16 mouse cellular contexts compared by ENCODE assay signal in the genomic region with DNA sequence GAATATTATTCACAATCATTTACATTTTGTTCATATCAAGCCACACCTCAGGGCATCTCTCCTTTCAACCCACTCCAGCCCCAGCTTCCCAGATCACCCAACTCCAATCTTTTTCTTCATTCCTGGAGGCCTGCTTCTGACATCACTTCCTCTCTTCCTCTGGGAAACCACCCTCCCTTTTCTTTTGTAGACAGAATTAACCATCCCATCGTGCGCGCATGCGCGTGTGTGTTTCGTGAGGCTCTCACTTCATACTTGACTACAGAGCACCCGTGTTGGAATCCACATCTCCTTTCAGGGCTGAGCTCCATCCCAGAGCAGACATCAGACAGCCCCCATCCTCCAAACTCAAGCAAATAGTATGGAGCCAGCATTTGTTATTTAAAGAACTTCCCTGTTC. TPM values are rescaled to one million over a fixed set of nuclear protein-coding genes. Genes with fewer than 3 reads are reported as not detected.
A peak's percentile ranks its signal among the peaks of the same experiment; 100 is the strongest.
DNase-seq lines count a peak whose midpoint lies in the region.
"Had no signal": no experiment of that assay in that cellular context is flagged by ENCODE, and none has a peak within 500 bp of the region (broad histone marks: within the 10 kb centered on the region; RNA-seq: fewer than 3 reads in every experiment).

No protein-coding gene starts in this region.

- DNase-seq in heart, adult 11 months = peak; percentile 44
- DNase-seq in heart, postnatal 25 days (ENCODE audit: low spot score) = no peak
- DNase-seq in ES-CJ7 (ENCODE audit: low read depth, low spot score) = peak; percentile 32
- DNase-seq in ZHBTc4 (ENCODE audit: low read depth, low spot score) = peak; percentile 86
- DNase-seq in urinary bladder, postnatal 10 days (ENCODE audit: low spot score) = no peak
- no peak for DNase-seq in adrenal gland, adult 18-20 months (ENCODE audit: low spot score in 2 of 2)
- DNase-seq: adrenal gland, adult 8-10 months; adrenal gland, postnatal 14 days; adrenal gland, postnatal 36 days; B cell, adult 2 months; cerebellum, adult 11-12 months; cerebellum, adult 2 months; cerebellum, adult 9-10 months; cerebellum, postnatal 10 days; cerebellum, postnatal 25 days; forebrain, postnatal 0 days had no signal

- intact Hi-C loops in heart, postnatal 25 days (cut with DNase I) = no loop called here

RNA-seq across cellular contexts. Expression of gene Atxn1, which starts 50.4 kb away (rescaled TPM):
- total RNA-seq in heart, postnatal 25 days (2021) = 10 to 100 TPM; 35.1 to 36.0 TPM
- 10 to 100 TPM; 27.4 to 30.4 TPM for total RNA-seq in adrenal gland, adult 18-20 months (2021)

Comparison
In these comparisons a context has a peak if more than half of its experiments do, and no peak if none do; other contexts are left out.
1. DNase-seq: peak in heart, adult 11 months (single experiment), ES-CJ7 (single experiment) and ZHBTc4 (single experiment); none in heart, postnatal 25 days (single experiment), urinary bladder, postnatal 10 days (single experiment) and adrenal gland, adult 18-20 months (0 of 2).